Mouse (Mus musculus) liver, adult (tissue): ENCODE data around the gene Vav2.

ENCODE experiments used
- GATA4 ChIP-seq: IDR thresholded peaks from 2 replicates; pipeline ENCODE4 v1.6.1; 2014; ENCODE audit warnings: mild to moderate bottlenecking, low read length; ENCODE audit not compliant: insufficient replicate concordance

The Vav2 gene

DNA sequence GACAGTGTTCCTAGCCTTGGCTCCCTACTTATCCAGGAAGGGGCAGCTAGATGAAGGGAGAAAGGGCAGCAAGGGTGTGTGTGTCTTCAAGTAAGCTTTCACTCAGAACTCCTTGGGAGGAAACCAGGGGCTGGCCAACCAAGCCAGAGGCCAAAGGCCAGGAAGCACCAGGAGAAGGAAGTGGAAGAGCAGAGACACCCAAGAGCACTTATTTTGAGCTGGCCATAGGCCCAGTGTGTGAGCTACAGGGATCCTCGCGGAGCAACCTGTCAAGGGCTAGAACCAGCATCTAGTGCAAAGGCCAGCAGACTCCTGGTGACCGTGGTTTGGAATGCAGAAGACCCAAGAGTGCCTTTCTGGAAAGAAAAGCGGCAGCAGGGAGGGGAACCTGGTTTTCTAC, 163.8 kb downstream of the Vav2 start:
- no peak for TF ChIP-seq GATA4

DNA sequence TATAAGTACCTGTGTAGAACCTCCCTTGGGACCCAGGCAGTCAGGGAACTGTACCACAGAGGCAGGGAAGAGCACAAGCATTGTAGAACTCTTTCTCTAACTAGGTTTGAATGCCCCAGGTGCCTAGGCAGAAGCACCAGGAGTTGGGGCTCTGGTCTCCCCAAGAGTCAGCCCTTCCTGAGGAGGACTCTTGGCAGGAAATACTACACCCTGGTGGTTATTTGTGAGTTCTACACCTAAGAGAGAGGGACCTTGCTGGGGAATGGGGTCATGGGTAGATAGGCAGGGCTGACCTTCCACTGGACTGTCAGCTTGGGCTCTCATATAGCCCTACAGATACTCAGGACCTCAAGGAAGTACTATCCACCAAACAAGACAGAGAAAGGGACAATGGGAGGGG, 175.4 kb downstream of the Vav2 start:
- no peak for TF ChIP-seq GATA4

DNA sequence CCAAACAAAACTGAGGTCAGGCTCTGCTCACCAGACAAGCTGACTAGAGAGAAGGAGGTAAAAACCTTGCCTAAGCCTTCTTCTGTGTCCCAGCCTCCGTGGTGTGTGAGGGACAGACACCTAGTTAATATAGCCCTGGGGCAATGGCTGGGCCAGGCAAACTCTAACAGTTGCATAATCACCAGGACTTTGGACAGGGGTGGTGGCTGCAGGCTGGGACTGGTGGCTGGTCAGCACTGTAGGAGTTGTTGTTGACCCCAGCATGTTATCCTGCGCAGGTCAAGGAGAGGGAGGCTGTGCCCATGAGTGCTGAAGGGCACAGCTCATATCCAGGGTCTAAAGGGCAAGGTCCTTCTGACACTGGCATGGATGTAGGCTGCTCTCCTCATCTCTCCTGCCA, 178.6 kb downstream of the Vav2 start, which contains the start of gene Sardh:
Gene Sardh (minus strand): TSS at position 127 of the 400 bp plus-strand sequence.
- TF ChIP-seq GATA4 = peak; percentile 76; the same call in 1 of the 2 replicates

DNA sequence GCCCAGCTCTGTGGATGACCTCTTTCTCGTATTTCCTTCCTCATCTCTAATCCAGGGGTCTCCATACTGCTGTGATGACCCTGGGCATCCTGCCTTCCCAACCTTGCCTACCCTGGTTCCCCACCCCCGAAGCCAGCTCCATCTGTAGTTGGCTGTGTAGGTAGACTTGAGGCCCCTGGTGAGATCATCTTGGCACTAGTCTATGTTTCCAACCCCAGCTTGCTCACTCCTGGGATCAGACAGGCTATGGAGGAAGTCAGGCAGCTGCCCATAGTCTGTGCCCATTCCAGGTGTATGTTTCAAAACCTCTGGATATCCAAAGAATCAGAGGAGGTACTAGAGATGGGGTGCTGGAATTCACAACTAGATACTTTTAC, 179.4 kb downstream of the Vav2 start:
- no peak for TF ChIP-seq GATA4

DNA sequence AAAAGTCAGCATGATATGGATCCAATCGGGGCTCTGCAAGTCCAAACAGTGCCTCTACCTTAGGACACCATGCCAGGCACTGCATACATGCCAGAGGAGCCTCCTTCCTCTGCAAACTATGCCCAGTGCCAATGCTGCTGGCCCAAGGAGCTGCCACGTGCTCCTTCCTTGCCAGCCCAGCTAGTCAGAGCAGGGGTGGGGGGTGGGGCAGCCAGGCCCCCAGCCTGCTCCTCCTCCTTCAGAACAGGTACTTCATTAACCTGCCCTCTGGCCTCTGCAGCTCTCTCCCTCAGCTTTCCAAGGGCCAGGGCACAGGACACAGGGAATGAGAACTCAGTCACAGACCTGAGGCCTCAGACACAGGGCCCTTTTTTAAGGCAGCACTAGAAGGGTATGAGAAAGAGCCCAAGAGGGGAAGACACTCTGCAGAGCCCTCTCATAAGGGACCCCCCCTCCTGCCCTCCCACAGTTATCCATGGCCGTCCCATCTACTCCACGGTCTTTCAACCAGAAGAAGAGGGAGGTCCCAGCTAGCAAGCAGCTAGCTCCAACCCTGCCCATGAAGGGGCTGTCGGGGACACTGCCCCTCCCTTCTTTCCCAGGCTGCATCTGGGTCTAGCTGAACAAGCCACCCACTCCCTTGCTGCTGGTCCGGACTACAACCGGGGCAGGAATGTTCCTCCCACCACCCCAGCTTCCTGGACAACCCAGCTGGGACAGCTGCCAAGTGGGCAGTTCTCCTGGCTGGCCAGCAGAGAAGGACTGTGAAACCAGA, 179.9 kb downstream of the Vav2 start:
- no peak for TF ChIP-seq GATA4

DNA sequence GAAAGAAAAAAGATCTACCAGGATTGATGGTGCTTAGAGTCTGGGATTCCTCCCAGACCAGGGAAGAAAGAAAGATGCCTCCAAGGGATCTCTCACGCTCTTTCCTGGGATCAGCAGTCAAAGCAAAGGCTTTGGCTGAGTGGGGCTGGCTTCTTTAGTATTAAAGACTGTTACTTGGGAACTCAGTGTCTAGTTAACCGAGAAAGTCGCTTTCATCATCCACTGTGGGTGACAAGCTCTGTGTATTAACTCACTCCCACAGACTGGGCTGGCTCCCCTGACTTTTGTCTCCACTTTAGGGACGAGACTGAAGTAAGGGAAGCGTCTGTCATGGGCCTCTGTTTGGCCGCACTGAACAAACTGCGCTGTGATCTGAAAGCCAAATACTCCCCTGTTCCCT, 180.9 kb downstream of the Vav2 start:
- no peak for TF ChIP-seq GATA4

DNA sequence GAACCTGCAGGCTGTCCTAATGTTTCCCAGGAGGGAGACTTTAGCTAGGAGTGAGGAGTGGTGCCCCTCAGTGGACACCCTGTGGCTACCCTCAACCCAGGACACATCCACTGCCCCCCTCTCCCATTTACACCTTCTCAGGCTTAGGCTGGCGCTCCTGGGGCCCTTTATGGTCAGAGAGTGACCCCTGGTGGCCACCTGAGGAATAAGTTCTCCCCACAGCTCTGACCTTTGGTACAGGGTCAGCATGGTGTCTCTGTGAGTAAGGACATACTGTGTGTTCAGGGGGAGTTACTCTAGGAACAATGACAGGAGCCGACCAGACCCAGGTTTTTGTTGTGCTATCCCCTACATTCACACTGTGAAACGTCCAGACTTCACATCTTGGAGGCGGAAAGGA, 189.5 kb downstream of the Vav2 start:
- TF ChIP-seq GATA4 = no peak

DNA sequence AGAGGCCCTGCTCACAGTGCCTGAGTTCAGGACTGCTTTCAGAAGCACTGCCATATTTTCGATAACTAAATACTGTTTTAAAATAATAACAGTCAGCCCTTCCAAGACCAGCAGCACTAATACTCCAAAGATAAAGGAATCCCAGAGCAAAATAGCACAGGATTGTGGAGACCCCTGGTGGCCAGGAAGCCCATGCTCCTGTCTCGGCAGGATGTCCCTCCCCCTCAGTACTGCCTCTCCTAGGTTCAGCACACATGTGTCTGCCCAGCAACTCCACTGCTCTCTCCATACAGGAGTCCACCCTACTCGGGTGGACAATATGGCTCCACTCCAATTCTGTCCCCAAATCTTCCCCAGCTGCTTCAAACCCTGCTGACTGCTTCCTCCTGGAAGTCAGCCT, 191.1 kb downstream of the Vav2 start:
- TF ChIP-seq GATA4 = no peak

DNA sequence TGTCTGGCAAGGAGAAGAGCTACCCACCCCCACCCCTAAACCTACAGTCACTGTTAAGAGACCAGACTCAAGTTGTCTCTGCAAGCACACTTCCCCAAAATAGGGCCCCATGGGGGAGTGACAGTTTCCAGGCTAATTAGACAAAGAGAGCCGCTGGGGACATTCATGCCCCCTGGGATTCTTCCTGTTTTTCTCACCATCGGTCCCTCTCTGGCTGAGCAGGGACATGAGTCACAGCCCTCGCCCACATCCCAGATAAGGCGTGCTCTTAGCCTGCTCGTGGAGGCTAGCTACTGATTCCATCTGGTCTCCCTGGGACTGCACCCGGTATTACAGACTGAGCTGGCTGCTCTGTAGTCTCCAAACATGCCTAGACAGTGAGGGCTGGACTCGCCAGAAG, 194.5 kb downstream of the Vav2 start:
- peak; percentile 39; the same call in 1 of the 2 replicates for TF ChIP-seq GATA4

DNA sequence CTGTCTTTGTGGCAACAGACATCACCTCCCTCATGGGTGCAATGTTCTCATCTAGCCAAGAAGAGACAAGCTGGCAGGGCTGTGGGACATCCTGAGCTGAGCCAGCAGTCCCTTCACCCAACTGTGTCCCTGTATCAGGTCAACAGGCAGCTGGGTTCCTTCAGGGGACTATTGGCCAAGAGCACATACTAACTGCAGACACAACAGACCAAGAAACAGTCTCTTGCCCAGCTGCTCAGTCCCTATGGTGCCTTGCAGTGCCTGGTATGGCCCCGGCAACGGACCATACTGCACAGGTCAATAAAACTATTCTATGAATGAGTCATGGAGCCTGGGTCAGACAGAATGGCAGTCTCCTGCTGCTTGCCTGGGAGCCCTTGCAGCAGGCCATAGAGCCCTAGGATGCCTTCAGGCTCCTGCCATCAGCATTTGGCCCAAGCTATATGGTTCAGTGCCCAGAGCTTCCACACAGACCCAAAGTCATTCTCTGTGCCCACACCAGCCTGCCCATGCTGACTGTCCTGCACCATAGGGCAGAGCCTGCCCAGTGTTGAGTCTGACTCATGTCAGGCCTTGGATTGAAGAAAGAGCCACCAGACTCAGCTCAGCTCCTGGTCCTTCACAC, 197.2 kb downstream of the Vav2 start:
- no peak for TF ChIP-seq GATA4

DNA sequence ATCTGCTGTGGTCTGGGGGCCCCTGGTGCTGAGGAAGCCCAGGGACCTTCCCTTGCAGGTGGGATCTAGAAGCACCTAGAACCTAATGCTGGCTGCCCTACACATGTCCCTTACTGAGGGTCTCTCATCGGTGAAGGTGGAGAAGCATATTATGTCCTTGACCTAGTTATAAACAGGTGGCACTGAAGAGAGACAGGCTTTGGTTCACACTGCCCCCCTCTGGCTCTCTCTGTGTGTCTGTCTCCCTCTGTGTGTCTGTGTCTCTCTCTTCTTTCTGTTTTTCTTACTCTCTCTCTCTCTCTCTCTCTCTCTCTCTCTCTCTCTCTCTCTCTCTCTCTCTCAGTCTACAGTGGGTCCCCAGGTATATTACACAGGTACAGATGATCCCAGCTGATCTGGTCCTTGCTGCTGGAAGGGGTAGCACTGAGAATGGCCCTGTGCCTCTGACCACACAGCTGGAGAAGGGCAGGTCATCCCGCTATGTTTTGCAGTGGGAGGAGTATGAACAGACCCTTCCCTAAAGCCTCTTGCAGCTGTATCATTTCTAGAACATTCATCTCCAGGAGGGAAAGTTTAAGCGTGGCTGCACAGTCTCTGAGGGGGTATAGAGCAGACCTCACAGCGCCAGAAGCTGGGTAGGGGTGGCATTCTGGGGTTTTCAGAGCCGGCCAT, 197.9 kb downstream of the Vav2 start:
- no peak for TF ChIP-seq GATA4

DNA sequence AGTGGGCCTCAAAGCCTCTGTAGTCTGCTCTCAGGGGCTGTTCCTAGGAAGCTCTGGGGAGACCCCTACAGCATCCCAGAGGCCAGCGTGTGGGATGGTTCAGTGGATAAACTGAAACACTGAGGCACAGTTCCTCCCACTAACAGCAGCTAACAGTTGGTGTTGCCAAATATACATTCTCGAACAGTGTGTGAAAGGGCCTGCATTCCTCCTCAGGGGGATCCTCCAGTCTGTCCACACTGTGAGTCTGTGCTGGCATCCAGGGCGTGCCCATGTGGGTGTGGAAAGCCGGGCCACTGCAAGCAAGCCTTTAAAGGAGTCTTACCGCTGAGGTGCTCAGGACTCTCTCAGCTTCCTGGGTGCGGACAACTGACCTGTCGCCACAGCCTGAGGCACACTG, 200.3 kb downstream of the Vav2 start:
- no peak for TF ChIP-seq GATA4

DNA sequence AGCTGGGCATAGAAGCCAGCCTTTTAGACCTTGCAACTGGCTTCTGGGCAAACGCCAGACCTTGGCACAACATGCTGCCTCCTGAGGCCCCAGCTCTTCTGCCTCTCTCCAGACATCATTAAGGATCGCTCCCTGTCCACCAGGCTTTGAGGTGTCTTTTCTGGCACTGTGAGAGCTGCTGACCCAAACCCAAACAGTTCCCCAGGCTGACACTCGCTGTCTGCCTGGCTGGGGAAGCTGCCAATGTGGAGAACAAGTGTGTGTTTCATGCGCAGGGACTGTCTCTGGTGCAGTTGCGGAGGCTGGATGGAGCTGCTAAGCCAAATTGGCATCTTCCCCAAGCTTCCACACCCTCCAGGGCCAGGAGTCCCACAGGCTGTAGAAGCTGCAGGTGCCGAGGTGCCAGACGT, 203.8 kb downstream of the Vav2 start:
- no peak for TF ChIP-seq GATA4

DNA sequence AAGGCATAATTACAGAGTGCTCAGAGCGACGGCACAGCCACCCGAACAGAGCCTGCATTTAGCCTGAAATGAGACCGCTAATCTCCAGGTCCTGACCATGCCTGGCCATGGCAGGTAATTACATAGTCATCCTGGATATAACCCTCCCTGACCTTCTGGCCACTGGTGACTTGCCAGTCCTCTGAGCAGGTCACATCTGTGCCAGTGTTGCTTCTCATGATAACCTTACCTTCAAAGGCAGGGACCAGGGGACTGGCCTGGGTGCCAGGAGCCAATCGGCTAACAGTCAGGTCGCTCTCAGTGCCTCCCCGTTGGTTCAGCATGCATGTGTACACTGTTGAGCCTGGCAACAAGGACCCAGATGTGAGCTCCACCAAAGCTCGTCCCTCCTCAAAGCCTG, 208.3 kb downstream of the Vav2 start:
- peak; percentile 56; the same call in 1 of the 2 replicates for TF ChIP-seq GATA4

DNA sequence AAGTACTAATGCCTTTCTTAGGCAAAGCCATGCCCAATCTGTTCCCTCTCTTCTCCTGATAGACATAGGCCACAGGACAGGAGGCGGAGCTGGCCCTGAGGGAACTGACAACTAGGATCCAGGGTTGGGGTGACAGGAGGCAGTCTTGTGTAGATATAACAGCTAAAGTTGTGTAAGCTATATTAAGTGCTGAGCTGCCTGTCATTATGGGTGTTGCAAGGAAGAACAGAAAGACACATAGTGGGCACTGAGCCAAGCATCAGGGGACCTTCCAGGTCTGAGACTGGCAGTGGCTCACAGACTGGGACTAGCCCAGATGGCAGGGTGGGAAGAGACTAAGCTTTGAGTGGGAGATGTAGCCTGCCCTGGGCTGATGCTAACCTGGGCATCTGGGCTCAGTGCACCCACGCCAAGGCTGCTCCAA, 208.7 kb downstream of the Vav2 start:
- no peak for TF ChIP-seq GATA4

DNA sequence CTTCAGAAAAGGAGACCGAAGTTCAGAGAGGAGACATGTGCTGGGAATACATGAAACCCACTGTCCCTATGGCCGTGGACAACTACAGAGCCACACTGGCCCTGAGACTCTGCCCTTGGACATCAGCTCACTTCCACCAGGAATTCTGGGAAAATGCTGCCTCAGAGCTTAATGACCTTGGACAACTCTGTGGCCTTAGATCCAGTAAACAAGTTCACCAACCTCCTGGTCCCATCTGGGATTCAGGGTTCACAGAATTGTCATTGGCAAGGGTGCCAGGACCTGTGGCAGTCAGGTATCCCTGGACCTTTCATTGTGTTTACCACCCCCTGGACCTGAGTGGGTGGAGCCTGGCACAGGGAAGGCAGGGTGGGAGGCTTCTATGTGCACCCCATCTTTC, 211.3 kb downstream of the Vav2 start:
- TF ChIP-seq GATA4 = no peak
